Mouse (Mus musculus) forebrain, embryonic 11.5 days (tissue): ENCODE data around the gene Olfr111. TPM values are rescaled to one million over a fixed set of nuclear protein-coding genes. Genes with fewer than 3 reads are reported as not detected.
"Not testable (repeated sequence)": the region's sequence is repeated elsewhere in the genome, so short reads cannot be mapped to it uniquely, and the experiment has no call there.

Source experiments
- ATAC-seq: fragments of 200-750 bp; cut with Nextera tagmentation; replicated peaks from 2 replicates; pipeline ENCODE4 v1.8.0; 2017; ENCODE audit warnings: moderate TSS enrichment; ENCODE audit not compliant: low FRiP score
- DNase-seq: peaks from one replicate; pipeline ENCODE4 v3.0.0-alpha.2; 2017; ENCODE audit warnings: low spot score
- H3K27ac ChIP-seq: fragments of 300-500 bp; sonication (generic); 2 replicates; pipeline ENCODE4 v1.5.1; 2014; ENCODE audit warnings: low read depth, low read length
- H3K27me3 ChIP-seq: fragments of 300-500 bp; sonication (generic); 2 replicates; pipeline ENCODE4 v1.6.1; 2014; ENCODE audit warnings: mild to moderate bottlenecking, low read length, mixed read lengths; ENCODE audit not compliant: control insufficient read depth, insufficient read depth
- H3K36me3 ChIP-seq: fragments of 300-500 bp; sonication (generic); 2 replicates; pipeline ENCODE4 v1.6.1; 2014; ENCODE audit warnings: mild to moderate bottlenecking, low read length, moderate library complexity, mixed read lengths; ENCODE audit not compliant: control insufficient read depth, insufficient read depth
- H3K4me1 ChIP-seq: fragments of 300-500 bp; sonication (generic); replicated peaks from 2 replicates; pipeline ENCODE4 v1.6.1; 2014; ENCODE audit warnings: low read length, mixed read lengths; ENCODE audit not compliant: control insufficient read depth, insufficient read depth
- H3K4me2 ChIP-seq: fragments of 300-500 bp; sonication (generic); 2 replicates; pipeline ENCODE4 v1.6.1; 2014; ENCODE audit warnings: low read depth, mild to moderate bottlenecking, low read length, moderate library complexity, mixed read lengths; ENCODE audit not compliant: severe bottlenecking
- H3K4me3 ChIP-seq: fragments of 300-500 bp; sonication (generic); 2 replicates; pipeline ENCODE4 v1.5.1; 2014; ENCODE audit warnings: low read depth, low read length
- H3K9ac ChIP-seq: fragments of 300-500 bp; sonication (generic); 2 replicates; pipeline ENCODE4 v1.6.1; 2014; ENCODE audit warnings: low read length
- H3K9me3 ChIP-seq: fragments of 300-500 bp; sonication (generic); 2 replicates; pipeline ENCODE4 v1.6.1; 2016; ENCODE audit warnings: low read length, mixed read lengths; ENCODE audit not compliant: control insufficient read depth
- WGBS: fragments of 180-500 bp; shearing (Covaris S2); extraction: QIAGEN DNeasy Blood & Tissue Kit; methylation state at CpG from one replicate; pipeline ENCODE4 v1.1.7; 2014; 5-methylcytosine and 5-hydroxymethylcytosine counted together
- polyA plus RNA-seq: library from polyadenylated mRNA; unstranded; fragments of >200 nt; fragmentation: Nextera tagmentation; extraction: Ambion mirVana; gene quantifications from 2 replicates; pipeline ENCODE4 v1.2.1, GENCODE M21; 2014

The Olfr111 gene
- polyA plus RNA-seq = not detected in 2 replicates

- H3K4me2 ChIP-seq = no peak within 1 kb of the TSS
- DNase-seq (no peak), ATAC-seq (no peak)
- no peak within 1 kb of the TSS for H3K4me3 ChIP-seq
- H3K4me1 ChIP-seq = no peaks in the 10 kb centered on the region
- WGBS = 91% methylated on average over 4 of the region's 4 CpGs
- no peaks in the 10 kb centered on the region for H3K9me3 ChIP-seq
- no peaks in the 10 kb centered on the region for H3K27me3 ChIP-seq
- H3K27ac ChIP-seq = no peak within 1 kb of the TSS
- no peak within 1 kb of the TSS for H3K9ac ChIP-seq
- no peaks in the 10 kb centered on the region for H3K36me3 ChIP-seq
Observed at GRCm38 (mm10) chr17:37507730-37508129, at the start of gene Olfr111. Olfr111 (plus strand) TSS chr17:37508030.

GRCm38 (mm10) chr17:37458616-37459015 is 49.2 kb upstream of the Olfr111 start, which contains the start of gene Olfr109:
Olfr109 (plus strand) TSS chr17:37458916.
- no peaks in the 10 kb centered on the region for H3K9me3 ChIP-seq
- no peaks in the 10 kb centered on the region for H3K36me3 ChIP-seq
- no peaks in the 10 kb centered on the region for H3K4me1 ChIP-seq
- H3K9ac ChIP-seq = no peak within 1 kb of the TSS
- no peak within 1 kb of the TSS for H3K4me2 ChIP-seq
- ATAC-seq = no peak
- H3K27me3 ChIP-seq = no peaks in the 10 kb centered on the region
- 88% methylated on average over 1 of the region's 1 CpGs for WGBS
- H3K4me3 ChIP-seq = no peak within 1 kb of the TSS
- no peak for DNase-seq
- H3K27ac ChIP-seq = no peak within 1 kb of the TSS

GRCm38 (mm10) chr17:37483452-37483851 is 24.4 kb upstream of the Olfr111 start, which contains the start of gene H2-M2:
H2-M2 (minus strand) TSS chr17:37483552.
- Histone ChIP-seq H3K36me3 (no peaks in the 10 kb centered on the region), H3K27ac (no peak within 1 kb of the TSS), H3K9me3 (no peaks in the 10 kb centered on the region), H3K9ac (no peak within 1 kb of the TSS), H3K4me3 (no peak within 1 kb of the TSS), H3K4me2 (no peak within 1 kb of the TSS), H3K27me3 (no peaks in the 10 kb centered on the region), H3K4me1 (no peaks in the 10 kb centered on the region)
- DNase-seq (no peak), ATAC-seq (no peak)
- 89% methylated on average over 2 of the region's 2 CpGs for WGBS

- ATAC-seq = no peak
- 64% methylated on average over 1 of the region's 1 CpGs for WGBS
- H3K4me1 ChIP-seq = no peaks in the 10 kb centered on the region
Observed at GRCm38 (mm10) chr17:37491930-37492518, 15.8 kb upstream of the Olfr111 start, which contains the start of gene Olfr110. Olfr110 (plus strand) TSS chr17:37492468.

GRCm38 (mm10) chr17:37524612-37525011 is 16.8 kb downstream of the Olfr111 start:
- not testable (repeated sequence) for DNase-seq, H3K27me3 ChIP-seq, H3K9me3 ChIP-seq, H3K4me1 ChIP-seq, H3K27ac ChIP-seq, H3K36me3 ChIP-seq, H3K4me3 ChIP-seq, ATAC-seq, H3K4me2 ChIP-seq, H3K9ac ChIP-seq

More at GRCm38 (mm10) chr17:37491930-37492518, 15.8 kb upstream of the Olfr111 start, which contains the start of gene Olfr110:
- DNase-seq = no peak
- no peak within 1 kb of the TSS for H3K4me2 ChIP-seq
- H3K36me3 ChIP-seq = no peaks in the 10 kb centered on the region
- no peak within 1 kb of the TSS for H3K4me3 ChIP-seq
- no peaks in the 10 kb centered on the region for H3K9me3 ChIP-seq
- no peaks in the 10 kb centered on the region for H3K27me3 ChIP-seq
- no peak within 1 kb of the TSS for H3K27ac ChIP-seq
- H3K9ac ChIP-seq = no peak within 1 kb of the TSS

GRCm38 (mm10) chr17:37525427-37525826 is 17.6 kb downstream of the Olfr111 start:
- not testable (repeated sequence) for ATAC-seq, H3K9ac ChIP-seq, DNase-seq, H3K27me3 ChIP-seq, H3K4me1 ChIP-seq, H3K4me3 ChIP-seq, H3K27ac ChIP-seq, H3K36me3 ChIP-seq, H3K4me2 ChIP-seq, H3K9me3 ChIP-seq
- WGBS = 76% methylated on average over 1 of the region's 1 CpGs

GRCm38 (mm10) chr17:37535173-37535572 is 27.3 kb downstream of the Olfr111 start:
- Histone ChIP-seq H3K9me3 (no peaks in the 10 kb centered on the region), H3K27me3 (no peaks in the 10 kb centered on the region), H3K4me2 (no peak overlapping the region), H3K27ac (no peak overlapping the region), H3K4me1 (no peaks in the 10 kb centered on the region), H3K36me3 (no peaks in the 10 kb centered on the region), H3K4me3 (no peak overlapping the region), H3K9ac (no peak overlapping the region)
- no peak for ATAC-seq
- DNase-seq = no peak

- WGBS = 63% methylated on average over 1 of the region's 1 CpGs
- ATAC-seq, H3K4me3 ChIP-seq, H3K27me3 ChIP-seq, H3K9me3 ChIP-seq, H3K4me2 ChIP-seq, DNase-seq, H3K36me3 ChIP-seq, H3K27ac ChIP-seq, H3K4me1 ChIP-seq, H3K9ac ChIP-seq: not testable (repeated sequence)
Observed at GRCm38 (mm10) chr17:37538416-37538815, 30.6 kb downstream of the Olfr111 start.
